Mouse (Mus musculus) frontal cortex, adult 2 months (tissue): ENCODE measurements at regions not wholly inside any gene's neighbourhood (a gene's known extent, or its start where the extent isn't known, plus 50 kb on each side); places are given as distances from the start of the nearest gene placed in this dataset.

Experiments used
- DNase-seq, 2 experiments: peaks; one replicate each; pipeline ENCODE4 v3.0.0; 2022; ENCODE audit warnings: low spot score in 1 of 2; ENCODE audit errors: extremely low spot score in 1 of 2

DNA sequence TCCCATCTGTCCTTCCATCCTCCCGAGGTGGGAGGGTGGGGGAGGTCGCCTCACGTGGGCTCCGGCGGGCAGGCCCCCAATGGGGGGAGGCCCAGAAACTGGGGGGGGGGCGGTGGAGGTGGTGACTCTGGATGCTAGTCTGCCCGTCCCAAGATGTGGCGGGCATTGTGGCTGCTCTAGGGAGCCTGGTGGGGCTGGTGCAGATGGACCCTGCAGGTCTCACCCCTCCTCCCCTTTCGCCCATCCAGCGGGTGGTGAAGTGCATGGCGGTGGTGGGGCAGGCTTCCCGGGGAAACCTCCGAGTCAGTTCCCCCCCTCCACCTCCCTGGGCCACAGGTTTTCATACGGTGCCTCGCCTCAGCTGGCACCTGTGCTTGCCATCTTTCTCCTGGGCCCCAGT is 88.6 kb downstream of the Inhba start:
- no peak for DNase-seq

DNA sequence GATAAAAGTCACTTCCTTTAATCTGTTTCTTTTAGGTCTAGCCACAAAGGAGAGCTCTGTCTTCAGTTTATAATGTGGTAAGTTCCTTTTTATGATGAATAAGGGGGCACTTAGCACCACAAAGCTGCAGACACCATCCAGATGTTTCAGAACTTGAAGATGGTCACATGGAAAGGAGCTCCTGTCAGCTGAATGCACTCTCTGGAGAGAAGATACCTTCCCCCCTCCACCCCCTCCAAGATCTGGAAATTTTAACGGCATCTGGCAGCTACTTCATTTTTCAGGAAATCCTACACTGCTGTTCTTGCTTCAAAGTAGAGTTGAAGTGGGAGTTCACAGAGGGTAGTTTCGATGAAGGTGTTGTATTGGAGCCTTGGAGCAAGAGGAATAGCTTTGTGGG is 103.2 kb downstream of the Inhba start:
- DNase-seq = peak in 1 of 2 experiments; percentile 7

DNA sequence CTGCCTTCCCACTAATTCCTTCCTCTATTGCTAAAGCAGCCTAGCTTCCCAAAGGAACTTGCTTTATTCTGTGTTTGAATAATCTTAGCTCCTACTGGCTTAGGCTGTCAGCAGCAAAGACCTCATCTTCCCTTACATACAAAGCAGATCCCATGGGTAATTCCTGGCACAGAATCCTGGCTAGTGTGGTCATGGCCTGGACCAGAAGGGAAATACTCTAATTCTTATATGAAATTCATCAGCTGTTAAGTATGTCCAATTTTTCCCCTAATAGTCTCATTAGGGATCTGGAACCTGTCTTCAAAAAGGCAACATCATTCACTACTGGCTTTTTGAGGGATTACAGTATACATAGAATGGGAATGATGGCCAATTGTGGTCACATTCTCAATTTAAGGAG is 135.0 kb downstream of the Inhba start:
- DNase-seq = no peak

DNA sequence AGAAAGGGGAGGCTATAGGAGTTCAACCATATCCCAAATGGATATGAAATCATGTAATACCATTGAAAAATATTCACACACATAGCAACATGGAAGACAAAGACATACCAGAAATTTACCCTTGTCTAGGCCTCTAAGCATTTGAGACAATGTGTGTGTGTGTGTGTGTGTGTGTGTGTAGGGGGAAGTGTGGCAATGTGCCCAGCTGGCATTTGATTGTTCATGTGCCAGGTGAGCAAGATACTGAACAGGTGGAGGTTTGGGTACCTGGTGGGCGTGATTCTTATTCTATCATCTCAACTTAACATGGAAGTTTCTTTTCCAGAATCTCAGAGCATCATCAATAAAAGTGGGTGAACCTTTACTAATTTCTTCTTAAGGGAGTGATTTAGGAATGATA is 143.3 kb downstream of the Inhba start:
- DNase-seq = no peak

DNA sequence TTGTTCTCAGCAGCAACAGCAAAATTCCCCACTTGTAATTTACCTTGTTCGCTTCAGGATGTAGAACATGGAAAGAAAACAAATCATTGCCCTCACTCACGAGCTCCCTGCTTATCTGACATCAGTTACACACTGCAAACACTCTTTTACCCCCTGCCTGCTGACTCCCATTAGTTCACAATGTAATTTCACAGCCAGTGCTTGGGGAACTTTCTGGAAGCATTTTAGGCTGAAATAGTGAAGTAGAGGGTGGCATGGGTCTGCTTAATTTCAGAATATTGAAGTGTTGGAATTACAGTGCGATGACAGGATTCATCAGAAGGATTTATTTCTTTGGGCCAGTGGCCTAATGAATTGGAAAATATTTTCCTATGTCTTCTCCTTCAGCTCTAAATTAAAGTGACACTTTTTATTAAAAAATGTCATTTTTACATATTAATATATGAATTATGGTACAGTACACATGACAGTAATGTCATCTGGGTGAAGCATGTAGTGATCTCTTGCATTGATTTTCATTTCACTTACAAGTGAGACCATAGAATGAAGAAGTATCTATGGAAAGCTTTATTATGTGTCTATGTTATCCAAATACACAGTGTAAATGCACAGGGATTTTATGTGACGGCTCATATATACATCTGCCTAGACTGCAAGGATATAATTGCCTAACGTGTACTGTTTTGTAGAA is 153.7 kb downstream of the Inhba start:
- no peak for DNase-seq

DNA sequence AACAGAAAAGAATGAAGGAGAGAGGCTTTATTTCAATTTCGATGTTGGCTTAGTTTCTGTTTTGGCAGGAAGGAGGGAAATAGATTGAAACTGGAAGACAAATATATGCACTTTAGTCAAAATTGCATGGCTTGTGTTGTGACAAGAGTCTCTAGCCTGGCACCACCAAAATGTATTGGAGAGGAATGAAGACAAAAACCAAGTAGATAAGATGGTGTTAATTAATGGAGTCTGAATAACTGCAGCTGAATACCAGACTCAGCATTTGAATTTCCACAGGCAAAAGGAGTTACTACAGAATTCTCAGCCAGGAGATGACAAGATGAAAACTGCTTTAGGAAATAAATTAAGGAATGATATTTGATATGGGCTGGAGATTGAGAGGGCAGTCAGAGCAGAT is 185.0 kb downstream of the Inhba start:
- no peak for DNase-seq

DNA sequence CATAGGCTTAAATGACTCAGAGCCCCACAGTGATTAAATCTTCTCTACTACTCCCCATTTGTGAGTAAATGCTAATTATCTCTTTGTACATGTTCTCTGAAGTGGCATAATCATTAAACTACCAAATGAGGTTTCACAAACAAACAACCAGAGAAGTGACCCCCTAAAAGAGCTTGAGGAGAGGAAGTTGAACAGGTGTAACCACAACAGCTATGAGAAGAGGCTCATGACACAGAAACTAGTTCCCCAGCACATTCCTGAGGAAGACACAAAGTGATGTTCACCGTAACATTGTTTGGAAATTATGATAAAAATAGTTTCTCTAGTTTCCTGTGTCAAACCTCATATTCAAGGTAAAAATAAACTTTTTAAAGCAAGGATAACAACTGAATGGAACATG is 188.4 kb downstream of the Inhba start:
- no peak for DNase-seq

DNA sequence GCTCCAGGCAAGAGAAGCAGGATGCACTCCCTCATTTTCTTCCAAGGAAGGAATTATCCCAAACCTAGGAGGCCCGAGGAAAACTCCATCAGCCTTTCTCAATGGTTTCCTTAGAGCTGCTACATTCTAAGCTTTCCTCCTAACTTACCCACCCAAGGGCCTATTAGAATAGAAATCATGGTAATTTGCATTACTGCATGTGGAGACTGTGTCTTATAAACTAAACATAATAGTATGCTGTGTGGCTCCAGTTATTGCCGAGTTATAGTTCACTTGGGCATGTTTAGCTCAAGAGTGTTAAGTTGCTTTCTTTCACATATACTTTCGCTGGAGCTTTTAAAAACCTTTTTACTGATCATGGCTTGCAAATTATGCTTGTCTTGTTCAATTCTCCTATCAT is 191.5 kb downstream of the Inhba start:
- no peak for DNase-seq

DNA sequence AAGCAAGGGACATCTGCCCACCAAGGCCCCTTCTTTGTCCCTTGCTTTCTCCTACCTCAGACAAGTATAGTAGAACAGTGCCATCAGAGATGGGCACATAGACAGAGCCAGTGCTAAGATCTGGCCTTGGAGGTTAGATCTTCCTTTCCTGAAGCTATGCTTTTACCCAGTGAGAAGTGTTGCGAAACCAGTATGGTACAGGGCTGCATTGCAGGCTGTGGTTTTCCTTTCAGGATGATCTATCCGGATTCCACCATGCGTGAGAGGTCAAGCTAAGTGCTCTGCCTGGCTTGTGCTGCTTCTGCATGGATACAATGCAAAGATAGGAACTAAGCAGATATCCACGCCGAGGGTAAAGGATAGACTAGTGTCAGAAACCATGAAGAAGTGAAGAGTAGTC is 192.4 kb downstream of the Inhba start:
- DNase-seq = no peak

DNA sequence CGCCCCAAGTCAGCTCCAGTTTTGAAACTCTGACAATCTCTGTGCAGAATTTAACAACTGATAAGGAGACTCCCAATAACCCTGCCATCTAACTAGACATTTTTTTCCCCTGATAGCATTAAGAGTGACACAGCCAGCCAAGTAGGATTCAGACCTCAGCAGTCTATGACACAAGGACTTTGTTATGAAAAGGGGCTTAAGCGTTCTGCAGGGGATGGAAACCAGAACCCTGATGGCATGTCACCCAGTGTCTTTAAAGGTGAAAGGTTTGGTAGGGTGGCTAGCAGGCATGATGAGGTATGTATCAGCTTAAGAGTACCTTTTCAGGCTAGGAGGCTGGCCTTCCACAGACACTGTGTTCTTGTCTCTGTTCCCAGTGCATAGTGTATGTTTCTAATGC is 199.8 kb downstream of the Inhba start:
- DNase-seq = no peak

DNA sequence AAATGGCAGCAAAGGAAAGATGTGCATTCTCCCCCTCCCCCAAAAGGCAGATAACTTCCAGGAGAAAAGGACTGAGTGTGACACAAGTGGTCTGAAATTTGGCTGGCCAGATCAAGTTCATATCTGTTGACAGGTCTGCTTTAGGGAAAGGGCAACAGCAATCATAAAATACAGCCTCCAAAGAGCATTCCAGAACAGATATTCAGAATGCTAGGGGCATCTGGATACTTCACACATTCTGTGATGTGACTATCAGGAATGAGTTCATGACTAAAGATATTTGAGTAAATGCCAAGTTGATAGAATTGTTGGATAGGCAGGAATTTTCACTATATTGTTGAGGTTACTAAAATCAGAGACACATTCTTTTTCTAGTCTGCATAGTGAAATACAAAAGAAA is 208.2 kb downstream of the Inhba start:
- DNase-seq = no peak

DNA sequence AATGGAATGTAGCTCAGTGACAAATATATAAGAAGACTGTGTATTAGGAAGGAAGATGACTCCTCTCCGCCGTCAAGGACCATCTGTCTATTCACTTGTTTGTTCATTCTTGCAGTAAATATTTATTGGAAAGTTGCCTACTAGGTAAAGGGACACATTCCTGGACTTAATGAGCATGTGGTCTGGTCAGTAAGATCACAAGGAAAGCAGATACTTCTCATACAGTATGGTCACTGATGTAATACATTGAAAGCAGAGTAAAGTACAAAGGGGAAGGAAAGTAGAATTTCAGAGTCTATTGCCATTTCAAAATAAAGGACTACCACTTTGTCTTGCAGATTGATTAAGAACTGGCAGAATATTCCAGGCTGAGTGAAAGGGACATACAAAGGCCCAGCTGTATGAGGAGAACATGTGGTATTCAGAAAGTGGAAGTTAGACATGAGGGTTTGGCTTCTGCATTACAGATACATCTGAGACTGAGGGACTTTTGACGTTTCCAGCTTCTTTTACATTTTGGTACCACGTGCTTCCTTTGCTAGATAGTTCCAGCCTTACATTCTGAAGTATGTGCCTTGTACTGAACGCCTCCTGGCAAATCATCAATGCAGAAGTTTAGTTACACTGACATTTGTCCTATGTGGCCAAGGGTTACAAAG is 211.4 kb downstream of the Inhba start:
- DNase-seq = no peak

DNA sequence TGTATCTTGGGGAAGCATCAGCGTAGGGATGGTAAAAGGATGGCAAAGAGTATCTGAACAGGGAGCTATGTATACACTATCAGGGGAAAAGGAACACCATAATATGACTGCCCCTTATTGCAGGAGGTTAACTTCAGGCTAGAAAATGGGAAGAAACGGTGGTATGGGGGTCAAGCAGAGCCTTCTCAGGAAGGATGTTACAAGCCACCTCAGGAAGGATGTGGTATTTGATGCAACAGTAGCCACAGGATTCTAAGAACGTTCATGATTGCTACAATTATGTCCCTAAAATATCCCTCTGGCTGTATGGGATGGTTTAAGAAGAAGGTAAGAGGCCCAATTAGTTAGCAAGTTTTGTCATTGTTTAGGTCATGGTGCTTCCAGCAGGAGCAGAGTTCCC is 249.5 kb downstream of the Inhba start:
- no peak for DNase-seq

DNA sequence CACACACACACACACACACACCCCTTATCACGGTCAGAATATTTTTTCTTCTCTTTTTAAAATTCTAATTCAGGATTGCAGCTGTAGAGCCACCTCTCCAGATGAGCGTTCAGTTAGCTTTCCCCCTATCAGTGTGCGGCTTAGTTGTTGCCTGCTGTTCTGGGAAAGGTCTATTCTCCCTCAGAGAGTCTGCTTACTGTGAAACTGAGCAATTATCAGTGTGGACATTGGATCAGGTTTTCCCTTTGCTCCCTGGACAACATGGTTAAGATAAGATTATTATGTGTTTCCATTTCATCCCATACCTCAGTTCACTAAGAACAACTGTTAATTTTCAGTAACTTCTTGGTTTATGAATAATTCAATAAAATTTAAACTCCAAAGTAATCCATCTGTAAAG is 268.3 kb downstream of the Inhba start:
- no peak for DNase-seq

DNA sequence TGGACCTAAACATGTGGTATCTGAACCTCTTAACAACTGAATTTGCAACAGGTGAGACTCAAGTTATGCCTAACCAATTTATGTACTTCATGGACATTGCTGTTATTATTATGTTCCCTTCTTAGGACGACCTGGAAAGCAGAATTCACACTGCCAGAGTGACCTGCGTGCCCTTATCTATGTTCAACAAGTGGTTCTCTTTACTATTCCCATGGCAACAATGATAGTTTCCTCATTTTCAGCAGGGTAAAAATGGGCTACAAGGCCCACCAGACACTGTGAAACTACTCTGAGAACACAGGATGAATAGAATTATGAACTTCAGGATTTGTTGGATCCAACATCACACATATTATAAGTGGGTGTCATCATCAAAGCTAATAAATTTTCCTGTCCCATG is 269.1 kb downstream of the Inhba start:
- no peak for DNase-seq

DNA sequence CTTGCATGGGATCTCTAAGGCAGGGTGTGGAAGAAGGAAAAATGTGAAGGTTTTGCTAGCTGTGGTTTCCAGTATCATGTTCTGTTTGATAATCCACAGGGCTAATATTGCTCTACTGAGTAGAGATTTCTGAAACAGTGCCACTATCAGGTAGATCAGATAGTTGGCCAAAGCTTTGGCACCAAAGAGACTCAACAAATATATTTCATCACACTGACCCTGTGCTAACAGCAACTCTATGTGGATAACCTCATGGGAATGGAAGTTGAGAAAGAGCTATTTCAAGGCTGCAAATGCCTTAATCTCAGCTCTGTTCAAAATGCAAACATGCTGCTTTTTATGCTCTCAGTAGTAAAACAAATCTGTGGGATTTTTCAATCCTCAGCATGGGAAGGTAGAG is 270.1 kb downstream of the Inhba start:
- no peak for DNase-seq

DNA sequence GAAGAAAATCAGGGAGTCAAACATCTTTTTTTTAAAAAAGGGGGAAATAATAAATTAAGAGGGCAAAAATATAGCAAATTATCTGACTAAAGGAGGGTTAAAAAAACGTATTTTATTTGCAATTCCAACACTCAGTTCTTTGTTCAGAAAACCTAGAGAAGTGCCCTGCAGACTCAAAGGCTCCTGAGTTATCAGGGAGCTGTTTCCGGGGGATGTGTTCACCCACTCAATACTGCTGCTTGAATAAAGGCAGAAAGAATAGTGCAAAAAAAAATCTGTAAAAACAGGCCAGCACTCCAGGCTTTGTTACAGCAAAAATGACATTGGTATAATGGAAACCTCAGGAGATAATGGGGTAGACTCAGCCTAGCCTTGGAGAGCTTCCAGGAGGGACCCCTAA is 270.6 kb downstream of the Inhba start:
- DNase-seq = no peak

DNA sequence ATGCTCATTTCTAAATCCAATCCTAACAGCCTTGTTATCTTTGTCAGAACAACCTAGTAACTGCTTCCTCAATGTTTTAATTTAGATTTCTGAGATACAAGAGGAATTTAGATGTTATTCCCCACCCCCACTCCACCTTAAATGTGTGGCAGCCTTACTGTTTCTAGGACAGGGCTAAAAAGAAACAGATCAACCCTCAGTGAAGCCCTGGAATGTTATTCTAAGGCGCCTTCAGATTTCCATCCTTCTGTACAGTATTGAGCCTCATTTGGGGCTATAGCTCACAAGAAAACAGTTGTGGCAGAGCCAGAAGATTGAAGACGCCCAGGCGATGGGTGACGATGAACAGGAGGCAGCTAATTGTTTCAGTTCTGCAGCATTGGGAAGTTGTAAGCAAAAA is 271.7 kb downstream of the Inhba start:
- DNase-seq = peak in 1 of 2 experiments; percentile 7

DNA sequence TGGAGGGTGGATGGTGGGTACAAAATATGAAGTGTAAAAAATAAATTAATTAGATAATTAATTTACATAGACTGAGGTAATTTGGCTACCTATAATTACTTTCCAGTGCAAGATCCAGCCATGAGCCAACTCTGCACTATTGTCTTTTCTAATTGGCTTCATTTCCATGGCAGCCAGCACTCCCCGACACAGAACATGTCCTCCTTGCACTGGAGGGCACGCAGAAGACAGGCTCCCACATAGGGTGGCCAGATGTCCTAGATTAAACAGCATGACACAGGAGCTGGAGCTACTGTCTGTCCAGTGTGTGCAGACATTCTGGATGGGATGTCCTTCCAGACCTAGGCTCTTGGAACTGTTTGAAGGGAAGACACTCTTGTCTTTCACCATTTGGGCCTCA is 278.0 kb downstream of the Inhba start:
- no peak for DNase-seq

DNA sequence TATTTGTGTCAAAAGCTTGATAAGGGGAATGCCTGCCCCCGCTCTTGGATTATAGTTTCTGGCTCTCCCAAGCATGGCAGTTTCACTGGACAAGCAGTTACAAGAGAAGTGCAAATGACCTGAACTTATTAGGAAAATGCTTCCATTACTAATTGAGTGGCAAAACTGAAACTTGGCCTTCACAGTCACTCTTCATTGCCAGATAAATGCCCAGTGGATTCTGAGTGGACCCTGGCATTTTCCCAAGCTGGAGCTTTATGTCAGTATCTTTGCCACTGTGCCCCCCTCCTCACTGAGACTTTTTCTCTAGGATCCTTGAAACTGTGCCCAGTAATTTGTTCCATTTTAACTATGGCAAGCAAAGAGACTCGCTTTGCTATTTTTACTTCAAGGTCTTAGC is 279.1 kb downstream of the Inhba start:
- peak in 1 of 2 experiments; percentile 27 for DNase-seq

DNA sequence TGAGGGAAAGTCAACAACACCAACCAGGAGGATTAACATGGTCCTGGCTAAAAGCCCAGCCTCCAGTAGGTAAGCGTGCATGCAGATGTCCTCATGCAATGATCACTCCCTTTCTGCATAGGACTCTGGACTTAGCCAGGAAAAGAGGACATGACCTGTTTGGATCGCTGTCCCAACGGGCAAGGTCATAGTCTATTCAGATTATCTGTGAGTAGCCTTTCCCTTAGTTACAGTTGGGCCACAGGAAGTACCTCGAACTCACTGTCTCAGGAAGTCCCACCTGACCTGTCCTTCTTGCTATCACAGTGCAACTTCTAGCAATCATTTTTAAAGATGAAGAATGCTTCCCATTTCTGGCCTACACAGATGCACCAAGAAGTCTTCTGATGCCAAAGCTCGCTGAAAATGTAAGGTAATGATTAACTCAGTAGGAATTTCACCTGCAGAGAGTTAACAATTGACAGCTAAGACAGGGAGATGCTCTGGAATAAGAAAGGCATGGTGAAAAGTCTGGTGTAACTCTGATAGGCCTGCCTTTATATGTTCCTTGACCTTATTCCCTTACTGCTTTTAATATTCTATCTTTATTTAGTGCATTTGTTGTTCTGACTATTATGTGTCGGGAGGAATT is 280.1 kb downstream of the Inhba start:
- no peak for DNase-seq

DNA sequence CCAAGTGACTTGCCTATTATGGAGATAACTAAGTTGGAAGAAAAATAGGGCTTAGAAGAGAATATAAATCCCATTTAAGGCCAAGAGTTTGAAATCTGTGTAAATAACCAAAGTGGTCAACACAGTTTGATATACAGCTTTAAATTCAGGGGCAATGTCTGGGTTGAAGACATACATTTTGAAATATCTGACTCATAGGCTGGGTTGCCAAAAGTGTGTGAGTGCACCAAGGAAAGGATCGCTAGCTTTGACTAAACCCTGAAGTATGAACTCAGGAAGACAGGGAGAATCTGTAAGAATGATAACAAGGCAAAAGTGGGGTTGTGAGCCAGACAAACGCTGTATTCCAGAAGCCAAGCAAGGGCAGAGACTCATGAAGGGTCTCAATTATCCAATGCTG is 288.1 kb downstream of the Inhba start:
- DNase-seq = no peak
